Mouse (Mus musculus): ENCODE measurements around the gene Tmub2.
A peak's percentile ranks its signal among the peaks of the same experiment; 100 is the strongest.

Gene Tmub2

DNA sequence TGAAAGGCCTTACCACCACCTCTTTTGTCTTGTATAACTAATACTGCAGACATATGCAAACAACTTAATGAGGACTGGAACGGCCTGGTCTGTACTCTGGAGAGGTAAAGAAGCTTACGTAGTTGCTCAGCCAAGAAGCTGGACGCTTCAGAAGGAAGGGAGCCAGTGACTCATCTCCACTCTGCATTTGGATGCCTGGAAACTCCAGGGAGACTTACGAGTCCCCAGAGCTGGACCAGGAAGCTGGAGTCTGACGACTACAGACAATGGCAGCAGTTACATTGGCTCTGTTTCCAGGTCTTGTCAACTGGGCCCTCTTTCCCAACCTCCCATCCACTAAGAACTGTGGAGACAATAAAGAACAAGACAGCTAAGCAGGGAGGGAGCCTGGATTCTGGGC is 42.5 kb downstream of the Tmub2 start:
- DNase-seq (ENCODE audit: low read depth, low spot score): peak; percentile 65

DNA sequence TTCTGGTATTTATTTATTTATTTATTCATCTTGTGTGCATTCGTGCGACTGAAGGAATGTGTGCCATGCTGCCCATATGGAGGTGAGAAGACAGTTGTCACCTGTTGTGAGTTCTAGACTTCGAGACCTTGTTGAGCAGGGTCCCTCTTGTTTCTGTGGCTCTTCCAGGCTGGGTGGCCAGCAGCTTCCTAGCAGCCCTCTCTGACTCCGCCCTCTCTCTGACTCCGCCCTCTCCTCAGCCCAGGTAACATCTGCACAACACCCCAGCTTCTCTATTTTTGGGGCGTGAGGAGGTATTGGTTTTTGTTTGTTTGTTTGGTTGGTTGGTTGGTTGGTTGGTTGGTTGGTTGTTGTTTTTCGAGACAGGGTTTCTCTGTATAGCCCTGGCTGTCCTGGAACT is 43.1 kb downstream of the Tmub2 start:
- DNase-seq (ENCODE audit: low read depth, low spot score): no peak

DNA sequence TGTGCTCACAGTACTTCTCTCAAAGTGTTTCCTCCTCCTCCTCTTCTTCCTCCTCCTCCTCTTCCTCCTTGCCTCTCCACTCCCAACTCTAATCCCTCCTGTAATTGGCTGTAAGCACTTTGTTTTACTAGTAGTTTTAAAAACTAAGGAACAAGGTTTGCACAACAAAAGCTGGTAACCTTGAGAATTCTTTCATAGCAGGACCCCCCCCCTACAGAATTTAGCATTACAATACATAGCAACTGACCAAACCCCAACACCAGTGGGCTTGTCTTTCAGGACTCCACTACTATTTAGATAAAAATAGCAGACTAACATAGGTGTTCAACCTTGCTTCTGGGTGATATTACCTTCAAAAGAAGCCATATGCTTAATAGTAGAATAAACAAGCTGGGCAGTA is 44.8 kb downstream of the Tmub2 start:
- DNase-seq (ENCODE audit: low read depth, low spot score): no peak

DNA sequence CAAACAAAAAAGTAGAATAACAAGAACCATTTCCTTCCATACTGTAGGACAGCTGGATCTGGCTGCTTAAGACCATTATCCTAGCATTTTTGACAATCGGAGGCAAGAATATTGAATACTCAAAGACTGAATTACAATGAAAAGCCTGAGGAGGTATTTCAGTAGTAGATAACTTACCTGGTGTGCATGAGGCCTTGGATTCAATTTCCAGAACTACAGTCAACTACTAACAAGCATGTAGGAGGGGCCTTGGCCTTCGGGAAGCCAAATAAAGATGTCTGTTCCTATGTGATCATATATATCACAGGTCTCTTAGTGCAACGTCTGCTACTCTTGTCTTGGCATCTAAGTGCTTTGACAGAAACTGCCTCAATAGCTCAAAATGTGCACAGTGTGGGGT is 45.3 kb downstream of the Tmub2 start:
- DNase-seq (ENCODE audit: low read depth, low spot score): no peak

DNA sequence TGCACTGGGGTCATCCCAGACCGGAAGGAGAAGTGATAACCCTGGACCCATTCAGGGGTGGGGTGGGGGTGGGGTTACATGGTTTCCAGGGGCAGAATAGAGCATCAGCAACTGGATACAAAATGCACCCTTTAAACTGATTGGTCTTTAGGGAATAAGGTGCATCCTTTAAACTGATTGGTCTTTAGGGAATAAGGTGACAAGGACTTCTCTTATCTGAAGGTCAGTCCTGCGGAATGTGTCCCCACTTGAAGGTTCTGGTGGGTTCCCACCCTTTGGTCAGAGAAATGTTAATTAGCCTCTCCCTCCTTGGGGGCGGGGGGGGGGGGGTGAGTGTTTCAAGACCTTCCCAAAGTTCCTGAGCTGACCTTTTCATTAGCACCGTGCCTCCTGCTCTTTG is 47.1 kb downstream of the Tmub2 start:
- no peak for DNase-seq (ENCODE audit: low read depth, low spot score)

DNA sequence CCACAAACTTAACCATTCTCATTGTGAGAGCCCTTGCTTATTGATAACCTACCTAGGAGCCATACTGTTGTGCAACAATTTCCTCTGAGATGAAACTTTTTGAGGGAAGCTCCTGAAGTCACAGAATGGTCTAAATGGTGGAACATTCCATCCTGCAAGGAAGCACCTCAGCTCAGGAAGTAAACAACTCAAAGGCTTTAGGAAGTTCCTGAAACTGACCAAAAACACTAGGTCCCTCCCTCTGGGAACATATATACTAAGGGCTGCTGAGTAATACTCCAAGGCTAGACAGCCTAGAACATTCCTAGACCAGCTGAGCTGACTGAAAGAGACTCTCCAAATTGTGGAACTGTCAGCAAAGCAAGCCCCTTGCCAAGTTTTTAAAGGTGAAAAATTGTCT is 48.3 kb downstream of the Tmub2 start:
- DNase-seq (ENCODE audit: low read depth, low spot score): no peak

DNA sequence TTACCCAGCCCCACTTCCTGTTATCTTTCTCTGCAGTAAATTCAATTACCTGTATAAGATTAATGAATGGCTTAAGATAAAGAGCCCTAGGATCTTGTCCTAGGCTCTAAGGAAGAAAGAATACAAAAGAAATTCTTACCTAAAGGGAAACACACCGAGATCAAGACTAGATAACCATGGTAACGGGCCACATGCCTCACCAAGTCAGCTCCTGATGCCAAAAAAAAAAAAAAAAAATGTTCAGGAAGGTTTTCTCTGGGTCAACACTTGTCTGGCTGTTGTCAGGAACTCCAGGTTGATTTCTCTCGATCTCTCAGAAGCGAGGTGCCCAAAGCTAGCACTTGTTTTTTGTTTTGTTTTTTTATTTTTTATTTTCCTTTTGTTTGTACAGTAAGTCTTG is 49.3 kb downstream of the Tmub2 start:
- DNase-seq (ENCODE audit: low read depth, low spot score): no peak

DNA sequence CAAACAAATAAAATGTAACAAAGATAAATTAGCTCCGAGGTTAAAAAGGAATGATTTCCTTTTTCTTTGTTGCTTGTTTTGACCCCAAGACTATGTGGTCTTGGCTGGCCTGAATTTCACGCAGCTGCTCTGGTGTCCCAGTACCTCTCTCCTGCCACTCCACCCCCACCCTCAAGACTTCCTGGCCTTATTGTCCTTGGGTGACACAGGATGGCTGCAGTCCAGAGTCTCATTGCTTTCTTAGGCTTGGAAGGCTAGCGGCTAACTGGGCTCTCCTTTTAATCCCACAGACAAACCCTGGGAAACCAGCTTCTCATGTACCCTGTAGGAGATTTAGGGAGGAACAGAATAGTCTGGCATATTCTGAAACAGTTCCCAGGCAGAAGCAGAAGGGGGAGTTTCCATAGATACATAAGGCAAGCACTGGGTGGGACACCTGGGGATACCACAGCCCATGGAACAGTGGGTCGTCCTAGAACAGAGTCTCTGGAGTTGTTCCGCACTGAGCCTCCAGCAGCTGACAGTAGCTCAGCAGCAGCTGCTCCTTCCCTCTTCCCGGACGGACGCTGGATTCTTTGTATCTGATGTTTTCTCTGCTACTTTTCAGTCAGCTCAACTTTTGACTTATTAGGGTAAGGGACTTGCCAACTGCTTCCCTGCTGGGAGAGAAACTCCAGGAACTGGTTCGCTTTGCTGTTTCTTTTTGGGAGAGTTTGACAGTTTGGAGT is 50.4 kb downstream of the Tmub2 start:
- peak; percentile 33 for DNase-seq (ENCODE audit: low read depth, low spot score)

DNA sequence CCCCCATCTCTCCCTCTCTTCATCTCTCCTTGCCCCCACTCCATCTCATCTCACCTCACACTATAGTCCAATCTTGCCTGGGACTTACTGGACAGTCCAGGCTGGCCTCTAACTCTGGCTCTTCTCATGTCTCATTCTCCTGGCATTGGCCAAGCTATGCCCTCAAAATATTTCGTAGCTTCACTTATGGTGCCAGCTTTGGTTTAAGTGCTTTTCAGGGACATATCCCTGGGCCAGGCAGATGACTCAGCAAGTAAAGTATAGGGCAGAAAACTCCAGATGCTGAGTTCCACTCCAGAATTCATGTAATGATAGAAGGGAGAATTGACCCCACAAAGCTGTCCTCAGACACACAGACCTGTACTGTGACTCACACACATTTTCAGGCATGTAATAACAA is 51.5 kb downstream of the Tmub2 start:
- DNase-seq (ENCODE audit: low read depth, low spot score): no peak

DNA sequence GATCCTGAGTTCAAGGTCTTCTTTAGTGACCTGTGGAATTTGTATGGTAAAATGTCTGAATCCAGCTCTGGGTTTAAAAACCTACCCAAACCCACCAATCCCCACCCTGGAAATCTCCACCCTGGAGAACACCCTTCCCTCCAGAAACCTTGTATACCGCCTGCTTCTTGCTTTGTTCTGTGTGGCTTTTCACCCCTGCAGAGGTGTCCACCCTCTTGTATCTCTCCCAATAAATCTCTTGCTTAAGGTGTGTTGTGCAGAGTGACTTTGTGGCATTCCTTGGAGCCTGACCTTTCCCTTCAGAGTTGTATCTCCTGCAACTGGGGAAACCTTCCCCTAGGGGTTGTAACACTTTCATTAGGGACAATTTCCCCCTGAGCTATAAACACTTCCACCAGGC is 53.2 kb downstream of the Tmub2 start:
- DNase-seq (ENCODE audit: low read depth, low spot score): no peak

DNA sequence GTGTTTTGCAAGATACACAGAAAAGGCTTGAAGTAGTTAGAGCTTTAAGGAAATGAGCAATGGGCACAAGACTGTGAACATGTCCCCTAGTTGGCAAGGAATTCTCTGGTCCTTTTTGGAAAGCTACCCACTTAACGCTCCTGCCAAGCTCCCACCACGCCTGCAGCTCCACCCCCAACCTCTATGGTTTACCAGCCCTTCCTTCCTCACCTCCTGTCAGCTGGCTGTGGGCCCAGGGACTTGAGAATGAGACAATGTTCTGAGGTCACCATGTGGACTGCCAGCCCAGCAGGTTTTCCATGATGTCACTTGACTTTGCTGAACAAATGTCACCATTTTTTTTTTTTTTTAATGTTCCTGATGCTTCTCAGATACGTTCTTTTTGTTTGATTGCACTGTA is 53.8 kb downstream of the Tmub2 start:
- DNase-seq (ENCODE audit: low read depth, low spot score): peak; percentile 63

Data from skeletal muscle tissue, adult 2 months (tissue).